Mouse (Mus musculus) spleen, adult 2 months (tissue): ENCODE measurements around the gene Prss23. TPM values are rescaled to one million over a fixed set of nuclear protein-coding genes. Genes with fewer than 3 reads are reported as not detected.
A peak's percentile ranks its signal among the peaks of the same experiment; 100 is the strongest.

ENCODE experiments used
- DNase-seq, 2 experiments: peaks; one replicate each; pipeline versions ENCODE4 v3.0.0 to v3.0.0-alpha.2; 2012 to 2021; ENCODE audit warnings: low spot score in 2 of 2, low read depth in 1 of 2
- H3K27ac ChIP-seq: fragments of 200-500 bp; 2 replicates; pipeline ENCODE4 v1.5.1; 2012; ENCODE audit warnings: low read length, inconsistent platforms; ENCODE audit not compliant: insufficient read depth
- H3K27me3 ChIP-seq: fragments of 200-500 bp; 2 replicates; pipeline ENCODE4 v1.6.1; 2012; ENCODE audit warnings: mild to moderate bottlenecking, moderate library complexity, low read length, inconsistent platforms; ENCODE audit not compliant: control insufficient read depth, insufficient read depth
- H3K36me3 ChIP-seq: fragments of 200-500 bp; 2 replicates; pipeline ENCODE4 v1.6.1; 2012; ENCODE audit warnings: mild to moderate bottlenecking, low read length, inconsistent platforms; ENCODE audit not compliant: control insufficient read depth, insufficient read depth
- H3K4me1 ChIP-seq: fragments of 200-500 bp; 2 replicates; pipeline ENCODE4 v1.6.1; 2011; ENCODE audit warnings: inconsistent platforms; ENCODE audit not compliant: control insufficient read depth, insufficient read depth, insufficient read length
- H3K4me3 ChIP-seq: fragments of 200-500 bp; 2 replicates; pipeline ENCODE4 v1.5.1; 2011; ENCODE audit warnings: mild to moderate bottlenecking, inconsistent platforms; ENCODE audit not compliant: insufficient read depth, insufficient read length; ENCODE audit errors: extremely low read depth
- CTCF ChIP-seq: fragments of 200-500 bp; IDR thresholded peaks from 2 replicates; pipeline ENCODE4 v1.5.1; 2011; ENCODE audit warnings: mild to moderate bottlenecking, inconsistent platforms; ENCODE audit not compliant: insufficient read depth, insufficient read length, insufficient replicate concordance; ENCODE audit errors: extremely low read depth
- POLR2A ChIP-seq: fragments of 200-500 bp; IDR thresholded peaks from 2 replicates; pipeline ENCODE4 v1.6.1; 2011; ENCODE audit warnings: low read depth, low read length, inconsistent platforms
- WGBS: fragments of 180-500 bp; shearing (Covaris S2); methylation state at CpG from one replicate; pipeline ENCODE4 v1.1.7; 2018; 5-methylcytosine and 5-hydroxymethylcytosine counted together
- polyA plus RNA-seq: library from polyadenylated mRNA; depleted of rRNA; stranded (reverse); fragments of >200 nt; gene quantifications from 2 replicates; pipeline ENCODE4 v1.2.3, GENCODE M21; 2012

Prss23 gene
- polyA plus RNA-seq, 1 experiment, result 26.2 TPM

DNA sequence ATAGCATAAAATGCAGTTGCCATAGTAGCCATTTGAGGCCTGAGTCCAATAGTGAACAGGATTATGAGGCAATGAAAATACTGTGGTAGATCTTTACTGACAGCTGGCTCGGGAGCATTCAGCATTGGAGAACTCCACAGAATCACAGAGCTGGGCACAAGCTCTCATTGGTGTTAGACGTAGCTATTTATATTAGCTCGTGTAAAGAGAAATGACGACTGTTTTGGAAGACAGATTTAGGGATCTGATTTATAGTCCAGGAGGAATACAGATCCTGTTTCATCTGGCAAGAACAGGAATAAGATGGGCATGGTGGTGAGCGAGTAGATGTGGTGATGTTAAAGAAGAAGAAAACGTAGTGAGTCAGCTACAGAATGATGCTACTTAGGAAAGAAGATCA lies 12.4 kb upstream of the Prss23 start:
- WGBS, result 83% methylated on average over 6 of the region's 6 CpGs
- no peak for DNase-seq
- no peaks in the 10 kb centered on the region for H3K36me3 ChIP-seq
- H3K4me3 ChIP-seq, result no peak overlapping the region
- no peaks in the 10 kb centered on the region for H3K27me3 ChIP-seq
- no peaks in the 10 kb centered on the region for H3K4me1 ChIP-seq
- no peak overlapping the region for H3K27ac ChIP-seq
- TF ChIP-seq POLR2A, result no peak
- TF ChIP-seq CTCF, result no peak

DNA sequence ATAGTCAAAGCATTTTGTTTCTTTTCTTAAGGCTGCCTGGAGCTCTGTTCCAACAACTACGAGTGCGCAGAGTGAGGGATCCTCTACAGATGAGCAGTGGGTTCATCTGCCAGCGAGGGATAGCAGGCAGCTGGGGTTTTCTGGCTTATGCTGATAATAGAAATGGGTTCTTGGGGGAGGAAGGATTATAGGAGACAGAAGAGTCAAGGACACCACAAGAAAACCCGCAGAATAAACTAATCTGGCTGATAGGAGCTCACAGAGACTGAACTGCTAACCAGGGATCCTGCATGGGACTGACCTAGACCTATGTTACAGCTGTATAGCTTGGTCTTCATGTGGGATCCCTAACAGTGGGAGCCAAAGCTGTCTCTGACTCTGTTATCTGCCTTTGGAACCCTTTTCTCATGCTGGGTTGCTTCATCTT lies 456 bp upstream of the Prss23 start:
- H3K4me1 ChIP-seq, result no peaks in the 10 kb centered on the region
- DNase-seq, result no peak
- no peaks in the 10 kb centered on the region for H3K36me3 ChIP-seq
- no peaks in the 10 kb centered on the region for H3K27me3 ChIP-seq
- TF ChIP-seq POLR2A, result no peak
- no peak for TF ChIP-seq CTCF
- no peak overlapping the region for H3K4me3 ChIP-seq
- no peak overlapping the region for H3K27ac ChIP-seq
- WGBS, result 73% methylated on average over 4 of the region's 4 CpGs

- no peaks in the 10 kb centered on the region for H3K36me3 ChIP-seq
- H3K4me1 ChIP-seq, result no peaks in the 10 kb centered on the region
- H3K4me3 ChIP-seq, result no peak overlapping the region
- no peak overlapping the region for H3K27ac ChIP-seq
- 57% methylated on average over 4 of the region's 4 CpGs for WGBS
- DNase-seq, result no peak
- no peak for TF ChIP-seq POLR2A
- no peak for TF ChIP-seq CTCF
- no peaks in the 10 kb centered on the region; the same call in 1 of the 2 replicates for H3K27me3 ChIP-seq
Observed at GRCm38 (mm10) chr7:89523816-89524215, 3.2 kb downstream of the Prss23 start.

DNA sequence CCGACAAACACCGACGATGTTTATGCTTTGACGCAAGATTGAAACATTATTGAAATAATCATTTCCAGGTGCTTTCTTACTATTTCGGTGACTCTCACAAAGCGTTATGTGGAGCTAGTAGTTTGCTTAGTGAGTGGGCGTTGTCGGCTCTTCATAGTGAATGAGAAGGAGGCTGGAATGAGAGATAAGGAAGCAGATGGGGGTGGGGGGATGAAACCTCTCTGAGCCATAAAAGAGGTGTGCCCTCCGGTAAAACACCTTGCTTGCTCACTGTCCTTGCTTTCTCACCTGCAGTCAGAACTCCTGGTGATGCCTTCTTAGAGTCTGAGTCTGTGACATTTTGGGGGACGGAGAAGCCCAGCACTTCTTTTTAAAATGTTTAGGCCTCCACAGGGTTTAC lies 4.8 kb downstream of the Prss23 start:
- WGBS, result 83% methylated on average over 10 of the region's 10 CpGs
- TF ChIP-seq POLR2A, result no peak
- no peak for TF ChIP-seq CTCF
- H3K4me3 ChIP-seq, result no peak overlapping the region
- H3K36me3 ChIP-seq, result no peaks in the 10 kb centered on the region
- H3K27ac ChIP-seq, result no peak overlapping the region
- no peaks in the 10 kb centered on the region; the same call in 1 of the 2 replicates for H3K4me1 ChIP-seq
- no peak for DNase-seq
- peaks cover 6% of the 10 kb centered on the region; the same call in 1 of the 2 replicates for H3K27me3 ChIP-seq

DNA sequence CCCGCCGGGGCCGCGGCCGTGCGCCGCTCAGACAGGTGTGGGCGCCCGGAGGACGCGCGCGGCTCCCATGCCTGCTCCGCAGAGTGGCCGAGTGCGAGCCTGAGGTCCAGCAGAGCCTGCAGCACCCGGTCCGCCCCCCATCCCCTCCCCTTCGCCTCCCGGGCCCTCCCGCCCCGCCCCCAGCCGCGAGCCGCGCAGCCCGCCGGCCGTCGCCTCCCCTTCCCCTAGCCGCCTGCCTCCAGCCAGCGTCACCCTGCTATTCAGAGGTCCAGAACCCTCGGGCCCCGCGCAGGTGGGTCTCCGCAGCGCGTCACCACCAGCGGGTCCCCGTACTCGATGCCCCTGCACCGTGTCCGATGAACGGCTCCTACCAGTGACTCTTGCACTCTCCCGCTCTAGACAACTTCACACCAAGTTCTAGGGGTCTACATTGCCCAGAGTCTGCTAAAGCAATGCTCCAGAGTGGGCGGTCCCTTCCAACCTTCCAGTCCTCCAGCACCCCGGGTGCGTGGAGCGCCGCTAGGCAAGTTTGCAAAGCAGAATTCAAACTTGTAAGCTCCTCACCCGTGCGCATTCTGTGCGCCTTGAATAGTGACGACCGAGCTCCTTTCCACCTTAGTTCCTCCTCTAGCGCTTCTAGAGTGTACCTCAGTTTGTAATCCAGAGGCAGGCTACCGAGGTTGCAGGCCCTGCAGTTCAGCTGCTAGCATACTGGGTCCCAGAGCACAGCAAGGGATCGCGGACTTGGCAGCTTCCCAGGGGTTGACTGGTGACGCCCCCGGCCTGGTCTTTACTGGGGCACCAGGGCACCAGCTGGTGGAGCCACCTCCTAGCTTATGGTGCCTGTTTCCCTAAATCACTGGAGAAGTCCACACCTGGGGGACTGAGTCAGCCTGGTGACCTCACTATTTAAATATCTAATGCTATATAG lies 9.3 kb downstream of the Prss23 start:
- Histone ChIP-seq H3K4me3 (peak overlapping the region; percentile 18; the same call in 1 of the 2 replicates), H3K27ac (no peak overlapping the region), H3K36me3 (no peaks in the 10 kb centered on the region), H3K4me1 (no peaks in the 10 kb centered on the region; the same call in 1 of the 2 replicates), H3K27me3 (peaks cover 6% of the 10 kb centered on the region; the same call in 1 of the 2 replicates)
- DNase-seq, result no peak
- TF ChIP-seq CTCF, result no peak
- TF ChIP-seq POLR2A, result no peak
- WGBS, result 3% methylated on average over 50 of the region's 61 CpGs

DNA sequence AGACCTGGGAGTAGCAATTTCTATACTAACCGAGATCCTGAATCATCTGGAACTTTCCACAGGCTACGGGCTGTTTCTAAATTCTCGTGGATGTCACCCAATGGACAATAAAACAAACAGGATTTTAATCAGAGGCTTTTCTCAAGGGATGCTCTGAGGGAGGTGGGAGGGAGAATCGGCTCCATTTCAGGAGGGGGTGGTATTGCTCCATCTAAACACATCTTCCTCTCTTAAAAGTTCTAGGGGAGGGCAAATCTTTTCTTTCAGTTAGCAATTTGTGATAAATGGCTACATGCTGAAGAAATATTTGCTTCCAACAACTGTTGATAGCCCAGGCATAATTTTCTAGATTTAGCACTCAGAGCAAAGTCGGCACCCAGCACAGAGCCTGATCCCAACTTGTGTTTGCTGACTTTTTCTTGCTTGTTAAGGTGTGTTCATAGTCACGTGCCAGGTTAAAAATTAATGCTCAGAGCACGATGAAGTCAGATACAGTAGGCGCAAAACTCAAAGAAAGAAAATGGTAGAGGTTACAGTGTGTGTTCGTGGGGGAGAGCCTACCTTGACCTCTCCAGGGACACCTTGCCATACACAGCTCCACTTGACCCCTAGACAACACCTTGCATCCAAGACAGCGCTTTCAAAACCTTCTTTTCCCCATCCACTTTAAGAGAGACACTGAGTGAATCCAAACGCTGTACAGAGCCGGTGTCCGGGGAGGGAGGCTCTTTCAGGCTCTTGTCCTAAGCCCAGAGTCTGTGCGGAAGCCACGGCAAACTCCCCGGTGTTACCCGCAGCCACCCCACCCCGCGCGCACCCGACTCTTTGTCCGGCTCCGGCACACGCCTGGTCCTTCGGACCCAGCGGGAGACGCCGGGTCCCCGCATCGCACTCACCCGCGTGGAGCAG lies 10.2 kb downstream of the Prss23 start:
- no peak overlapping the region for H3K27ac ChIP-seq
- H3K27me3 ChIP-seq, result peaks cover 6% of the 10 kb centered on the region; the same call in 1 of the 2 replicates
- H3K4me1 ChIP-seq, result no peaks in the 10 kb centered on the region; the same call in 1 of the 2 replicates
- no peak for TF ChIP-seq POLR2A
- no peak for TF ChIP-seq CTCF
- no peak for DNase-seq
- 13% methylated on average over 32 of the region's 32 CpGs for WGBS
- peak overlapping the region; percentile 6; the same call in 1 of the 2 replicates for H3K4me3 ChIP-seq
- no peaks in the 10 kb centered on the region for H3K36me3 ChIP-seq
